Mouse (Mus musculus) lung, adult 2 months (tissue): ENCODE measurements around the gene Pelp1. TPM values are rescaled to one million over a fixed set of nuclear protein-coding genes. Genes with fewer than 3 reads are reported as not detected.
"Not testable (repeated sequence)": the region's sequence is repeated elsewhere in the genome, so short reads cannot be mapped to it uniquely, and the experiment has no call there.

ENCODE experiments used
- DNase-seq: peaks from one replicate; pipeline ENCODE4 v3.0.0; 2022
- H3K4me1 ChIP-seq: fragments of 200-500 bp; 2 replicates; pipeline ENCODE4 v1.6.1; 2011; ENCODE audit warnings: low read length; ENCODE audit not compliant: control insufficient read depth, insufficient read depth
- H3K4me3 ChIP-seq: fragments of 200-500 bp; replicated peaks from 2 replicates; pipeline ENCODE3; 2011; ENCODE audit warnings: low read depth, mild to moderate bottlenecking, control low read depth, low read length; ENCODE audit errors: extremely low read depth
- CTCF ChIP-seq: fragments of 200-500 bp; IDR thresholded peaks from 2 replicates; pipeline ENCODE4 v1.5.1; 2011; ENCODE audit warnings: mild to moderate bottlenecking, low read length, control low read depth; ENCODE audit not compliant: insufficient read depth
- POLR2A ChIP-seq: fragments of 200-500 bp; IDR thresholded peaks from 2 replicates; pipeline ENCODE4 v1.6.1; 2011; ENCODE audit warnings: low read depth, mild to moderate bottlenecking, control low read depth, low read length, borderline replicate concordance; ENCODE audit errors: extremely low read depth
- WGBS: fragments of 180-500 bp; shearing (Covaris S2); methylation state at CpG from one replicate; pipeline ENCODE4 v1.1.7; 2018; 5-methylcytosine and 5-hydroxymethylcytosine counted together
- polyA plus RNA-seq: library from polyadenylated mRNA; depleted of rRNA; stranded (reverse); fragments of >200 nt; gene quantifications from 2 replicates; pipeline ENCODE4 v1.2.3, GENCODE M21; 2012

The Pelp1 gene
- polyA plus RNA-seq, 1 experiment: 17.4 TPM

GRCm38 (mm10) chr11:70432048-70432894 is 22.4 kb upstream of the Pelp1 start, which contains the start of gene Arrb2:
Arrb2 (plus strand) TSS chr11:70432635.
- peak within 1 kb of the TSS; percentile 84 for H3K4me3 ChIP-seq
- peaks cover 6% of the 10 kb centered on the region for H3K4me1 ChIP-seq
- under 1% methylated on average over 68 of the region's 75 CpGs for WGBS
- TF ChIP-seq CTCF (peak; percentile 76), POLR2A (peak; percentile 75; the same call in 1 of the 2 replicates)
- DNase-seq: peak; percentile 97

GRCm38 (mm10) chr11:70431574-70431973 is 21.7 kb upstream of the Pelp1 start:
- no peak for TF ChIP-seq CTCF
- no peak for TF ChIP-seq POLR2A
- WGBS: 33% methylated on average over 5 of the region's 5 CpGs
- no peak for DNase-seq
- no peak overlapping the region for H3K4me3 ChIP-seq
- peaks cover 6% of the 10 kb centered on the region for H3K4me1 ChIP-seq

GRCm38 (mm10) chr11:70426598-70426997 is 16.8 kb upstream of the Pelp1 start:
- WGBS: 71% methylated on average over 6 of the region's 6 CpGs
- DNase-seq, H3K4me1 ChIP-seq, H3K4me3 ChIP-seq: not testable (repeated sequence)

- Histone ChIP-seq H3K4me1 (no peaks in the 10 kb centered on the region), H3K4me3 (no peak overlapping the region)
- WGBS: 38% methylated on average over 5 of the region's 5 CpGs
- no peak for DNase-seq
- no peak for TF ChIP-seq CTCF
- TF ChIP-seq POLR2A: no peak
Measured at GRCm38 (mm10) chr11:70419486-70419885, 9.7 kb upstream of the Pelp1 start.

GRCm38 (mm10) chr11:70418199-70418598 is 8.4 kb upstream of the Pelp1 start:
- 56% methylated on average over 4 of the region's 4 CpGs for whole genome bisulfite sequencing
- no peak overlapping the region for H3K4me3 ChIP-seq
- H3K4me1 ChIP-seq: no peaks in the 10 kb centered on the region
- no peak for TF ChIP-seq POLR2A
- TF ChIP-seq CTCF: no peak
- no peak for DNase-seq

- WGBS: 4% methylated on average over 3 of the region's 3 CpGs
- Histone ChIP-seq H3K4me1 (0 out of 2 replicates have a peak, but pooled peaks cover 2% of the 10 kb centered on the region), H3K4me3 (no peak overlapping the region)
- no peak for TF ChIP-seq POLR2A
- peak; percentile 48 for TF ChIP-seq CTCF
- peak; percentile 66 for DNase-seq
Measured at GRCm38 (mm10) chr11:70413961-70414360, 4.1 kb upstream of the Pelp1 start.

GRCm38 (mm10) chr11:70412591-70412990 is 2.8 kb upstream of the Pelp1 start:
- Histone ChIP-seq H3K4me1 (peaks cover 2% of the 10 kb centered on the region; the same call in 1 of the 2 replicates), H3K4me3 (no peak overlapping the region)
- WGBS: 64% methylated on average over 5 of the region's 5 CpGs
- no peak for DNase-seq
- TF ChIP-seq POLR2A (no peak), CTCF (no peak)

GRCm38 (mm10) chr11:70410297-70410643 is 439 bp upstream of the Pelp1 start:
- peaks cover 2% of the 10 kb centered on the region; the same call in 1 of the 2 replicates for H3K4me1 ChIP-seq
- H3K4me3 ChIP-seq: peak overlapping the region; percentile 95
- no peak for DNase-seq
- TF ChIP-seq POLR2A: no peak
- TF ChIP-seq CTCF: no peak
- WGBS: 60% methylated on average over 6 of the region's 6 CpGs

GRCm38 (mm10) chr11:70403598-70403997 is 6.2 kb downstream of the Pelp1 start:
- TF ChIP-seq POLR2A (no peak), CTCF (no peak)
- no peak for DNase-seq
- no peaks in the 10 kb centered on the region; the same call in 1 of the 2 replicates for H3K4me1 ChIP-seq
- WGBS: 46% methylated on average over 2 of the region's 2 CpGs
- no peak overlapping the region for H3K4me3 ChIP-seq

- DNase-seq: no peak
- Histone ChIP-seq H3K4me3 (no peak overlapping the region), H3K4me1 (no peaks in the 10 kb centered on the region)
- no peak for TF ChIP-seq POLR2A
- no peak for TF ChIP-seq CTCF
- 68% methylated on average over 5 of the region's 5 CpGs for WGBS
Measured at GRCm38 (mm10) chr11:70389421-70389820, 20.4 kb downstream of the Pelp1 start.
